Mouse (Mus musculus) hindbrain, embryonic 10.5 days (tissue): ENCODE results near the gene Plin4. TPM values are rescaled to one million over a fixed set of nuclear protein-coding genes. Genes with fewer than 3 reads are reported as not detected.
A peak's percentile ranks its signal among the peaks of the same experiment; 100 is the strongest.

Experiments
- DNase-seq: peaks from one replicate; pipeline ENCODE4 v3.0.0-alpha.2; 2017; ENCODE audit warnings: low spot score
- H3K27ac ChIP-seq: fragments of 300-500 bp; sonication (generic); 2 replicates; pipeline ENCODE4 v1.5.1; 2016; ENCODE audit warnings: mild to moderate bottlenecking, moderate library complexity
- H3K27me3 ChIP-seq: fragments of 300-500 bp; sonication (generic); 2 replicates; pipeline ENCODE4 v1.6.1; 2016; ENCODE audit warnings: mild to moderate bottlenecking; ENCODE audit not compliant: poor library complexity, insufficient read depth, severe bottlenecking
- H3K36me3 ChIP-seq: fragments of 300-500 bp; sonication (generic); 2 replicates; pipeline ENCODE4 v1.6.1; 2016; ENCODE audit warnings: mild to moderate bottlenecking, moderate library complexity
- H3K4me1 ChIP-seq: fragments of 300-500 bp; sonication (generic); replicated peaks from 2 replicates; pipeline ENCODE4 v1.6.1; 2016; ENCODE audit warnings: mild to moderate bottlenecking
- H3K4me3 ChIP-seq: fragments of 300-500 bp; sonication (generic); 2 replicates; pipeline ENCODE4 v1.5.1; 2016; ENCODE audit warnings: mild to moderate bottlenecking, moderate library complexity
- H3K9me3 ChIP-seq: fragments of 300-500 bp; sonication (generic); 2 replicates; pipeline ENCODE4 v1.6.1; 2016; ENCODE audit warnings: mild to moderate bottlenecking, moderate library complexity
- WGBS: fragments of 180-500 bp; shearing (Covaris S2); methylation state at CpG from one replicate; pipeline ENCODE4 v1.1.7; 2016; 5-methylcytosine and 5-hydroxymethylcytosine counted together
- polyA plus RNA-seq: library from polyadenylated mRNA; unstranded; fragments of >200 nt; fragmentation: Nextera tagmentation; extraction: Ambion mirVana; gene quantifications from 2 replicates; pipeline ENCODE4 v1.2.1, GENCODE M21; 2016

The Plin4 gene
- polyA plus RNA-seq, 1 experiment from 2014 or later, result 0.04 TPM

GRCm38 (mm10) chr17:56137839-56138613, 28.4 kb upstream of the Plin4 start:
- Histone ChIP-seq H3K4me3 (peak overlapping the region; percentile 78), H3K36me3 (no peaks in the 10 kb centered on the region), H3K9me3 (no peaks in the 10 kb centered on the region), H3K27ac (peak overlapping the region; percentile 13; the same call in 1 of the 2 replicates), H3K4me1 (peaks cover 91% of the 10 kb centered on the region), H3K27me3 (peaks cover 77% of the 10 kb centered on the region)
- 10% methylated on average over 25 of the region's 25 CpGs for WGBS
- no peak for DNase-seq

- no peaks in the 10 kb centered on the region for H3K9me3 ChIP-seq
- 85% methylated on average over 7 of the region's 7 CpGs for WGBS
- no peak overlapping the region for H3K4me3 ChIP-seq
- DNase-seq, result no peak
- H3K27me3 ChIP-seq, result peaks cover 63% of the 10 kb centered on the region
- H3K27ac ChIP-seq, result no peak overlapping the region
- H3K4me1 ChIP-seq, result peaks cover 81% of the 10 kb centered on the region
- H3K36me3 ChIP-seq, result peaks cover 2% of the 10 kb centered on the region; the same call in 1 of the 2 replicates
Measured at GRCm38 (mm10) chr17:56136558-56136957, 27.0 kb upstream of the Plin4 start.

GRCm38 (mm10) chr17:56134463-56134971, 24.9 kb upstream of the Plin4 start:
- WGBS, result 1% methylated on average over 27 of the region's 27 CpGs
- Histone ChIP-seq H3K9me3 (no peaks in the 10 kb centered on the region; the same call in 1 of the 2 replicates), H3K27ac (peak overlapping the region; percentile 60; the same call in 1 of the 2 replicates), H3K4me3 (peak overlapping the region; percentile 47), H3K4me1 (peaks cover 61% of the 10 kb centered on the region), H3K36me3 (peaks cover 22% of the 10 kb centered on the region), H3K27me3 (peaks cover 42% of the 10 kb centered on the region)
- DNase-seq, result peak; percentile 68

GRCm38 (mm10) chr17:56133457-56134363, 24.1 kb upstream of the Plin4 start:
- Histone ChIP-seq H3K36me3 (peaks cover 29% of the 10 kb centered on the region), H3K4me3 (peak overlapping the region; percentile 47), H3K4me1 (peaks cover 53% of the 10 kb centered on the region), H3K9me3 (no peaks in the 10 kb centered on the region; the same call in 1 of the 2 replicates), H3K27ac (peak overlapping the region; percentile 60), H3K27me3 (peaks cover 34% of the 10 kb centered on the region)
- DNase-seq, result peak; percentile 66
- whole genome bisulfite sequencing, result 16% methylated on average over 20 of the region's 21 CpGs

GRCm38 (mm10) chr17:56132661-56133060, 23.1 kb upstream of the Plin4 start:
- Histone ChIP-seq H3K27ac (no peak overlapping the region), H3K27me3 (peaks cover 24% of the 10 kb centered on the region), H3K4me3 (no peak overlapping the region; the same call in 1 of the 2 replicates), H3K9me3 (no peaks in the 10 kb centered on the region; the same call in 1 of the 2 replicates), H3K4me1 (peaks cover 43% of the 10 kb centered on the region), H3K36me3 (peaks cover 36% of the 10 kb centered on the region)
- 6% methylated on average over 14 of the region's 14 CpGs for WGBS
- DNase-seq, result peak; percentile 70

- 40% methylated on average over 7 of the region's 7 CpGs for WGBS
- Histone ChIP-seq H3K4me1 (peaks cover 35% of the 10 kb centered on the region), H3K36me3 (peaks cover 45% of the 10 kb centered on the region), H3K4me3 (no peak overlapping the region), H3K27me3 (peaks cover 15% of the 10 kb centered on the region), H3K9me3 (no peaks in the 10 kb centered on the region; the same call in 1 of the 2 replicates), H3K27ac (no peak overlapping the region)
- DNase-seq, result peak; percentile 68
Measured at GRCm38 (mm10) chr17:56131814-56132213, 22.2 kb upstream of the Plin4 start.

GRCm38 (mm10) chr17:56131136-56131535, 21.5 kb upstream of the Plin4 start:
- DNase-seq, result no peak
- Histone ChIP-seq H3K27me3 (peaks cover 13% of the 10 kb centered on the region), H3K4me3 (no peak overlapping the region), H3K4me1 (peaks cover 35% of the 10 kb centered on the region), H3K9me3 (no peaks in the 10 kb centered on the region; the same call in 1 of the 2 replicates), H3K36me3 (peaks cover 46% of the 10 kb centered on the region), H3K27ac (no peak overlapping the region)
- 93% methylated on average over 10 of the region's 10 CpGs for WGBS

GRCm38 (mm10) chr17:56128246-56128645, 18.6 kb upstream of the Plin4 start:
- Histone ChIP-seq H3K27ac (no peak overlapping the region), H3K36me3 (peaks cover 56% of the 10 kb centered on the region), H3K9me3 (peaks cover 2% of the 10 kb centered on the region), H3K4me3 (no peak overlapping the region), H3K27me3 (peaks cover 30% of the 10 kb centered on the region), H3K4me1 (peaks cover 19% of the 10 kb centered on the region)
- no peak for DNase-seq
- 93% methylated on average over 15 of the region's 15 CpGs for WGBS

- WGBS, result 80% methylated on average over 11 of the region's 11 CpGs
- no peak for DNase-seq
- Histone ChIP-seq H3K27ac (no peak overlapping the region), H3K4me3 (no peak overlapping the region), H3K9me3 (peaks cover 19% of the 10 kb centered on the region), H3K27me3 (peaks cover 50% of the 10 kb centered on the region), H3K36me3 (peaks cover 56% of the 10 kb centered on the region), H3K4me1 (peaks cover 12% of the 10 kb centered on the region)
Measured at GRCm38 (mm10) chr17:56126175-56126574, 16.6 kb upstream of the Plin4 start.

- Histone ChIP-seq H3K27ac (no peak overlapping the region), H3K4me1 (peaks cover 17% of the 10 kb centered on the region), H3K27me3 (peaks cover 59% of the 10 kb centered on the region), H3K9me3 (peaks cover 19% of the 10 kb centered on the region), H3K4me3 (no peak overlapping the region), H3K36me3 (peaks cover 46% of the 10 kb centered on the region)
- no peak for DNase-seq
- WGBS, result 85% methylated on average over 4 of the region's 4 CpGs
Measured at GRCm38 (mm10) chr17:56125276-56125630, 15.7 kb upstream of the Plin4 start.

- peak overlapping the region; percentile 82 for H3K27ac ChIP-seq
Measured at GRCm38 (mm10) chr17:56124377-56125275, 15.0 kb upstream of the Plin4 start.

More at GRCm38 (mm10) chr17:56124377-56125275, 15.0 kb upstream of the Plin4 start:
- DNase-seq, result peak; percentile 63
- H3K9me3 ChIP-seq, result peaks cover 19% of the 10 kb centered on the region
- peak overlapping the region; percentile 54 for H3K4me3 ChIP-seq
- 9% methylated on average over 59 of the region's 59 CpGs for WGBS
- H3K4me1 ChIP-seq, result peaks cover 23% of the 10 kb centered on the region
- H3K27me3 ChIP-seq, result peaks cover 66% of the 10 kb centered on the region
- peaks cover 40% of the 10 kb centered on the region for H3K36me3 ChIP-seq
